Mouse (Mus musculus) intestine, embryonic 15.5 days (tissue): ENCODE measurements around the gene Pkd1l2. TPM values are rescaled to one million over a fixed set of nuclear protein-coding genes. Genes with fewer than 3 reads are reported as not detected.

Experiments
- ATAC-seq: fragments of 200-750 bp; cut with Nextera tagmentation; 2 replicates; pipeline ENCODE4 v1.8.0; 2017; ENCODE audit warnings: moderate TSS enrichment, moderate library complexity
- H3K27ac ChIP-seq: fragments of 300-500 bp; sonication (generic); 2 replicates; pipeline ENCODE4 v1.5.1; 2015; ENCODE audit warnings: mild to moderate bottlenecking, inconsistent platforms
- H3K27me3 ChIP-seq: fragments of 300-500 bp; sonication (generic); replicated peaks from 2 replicates; pipeline ENCODE4 v1.6.1; 2015; ENCODE audit warnings: inconsistent platforms
- H3K36me3 ChIP-seq: fragments of 300-500 bp; sonication (generic); 2 replicates; pipeline ENCODE4 v1.6.1; 2015; ENCODE audit warnings: inconsistent platforms
- H3K4me1 ChIP-seq: fragments of 300-500 bp; sonication (generic); replicated peaks from 2 replicates; pipeline ENCODE4 v1.6.1; 2015; ENCODE audit warnings: inconsistent platforms
- H3K4me2 ChIP-seq: fragments of 300-500 bp; sonication (generic); replicated peaks from 2 replicates; pipeline ENCODE4 v1.6.1; 2015; ENCODE audit warnings: mild to moderate bottlenecking, inconsistent platforms
- H3K4me3 ChIP-seq: fragments of 300-500 bp; sonication (generic); replicated peaks from 2 replicates; pipeline ENCODE4 v1.5.1; 2015; ENCODE audit warnings: inconsistent platforms
- H3K9ac ChIP-seq: fragments of 300-500 bp; sonication (generic); 2 replicates; pipeline ENCODE4 v1.6.1; 2015; ENCODE audit warnings: inconsistent platforms
- H3K9me3 ChIP-seq: fragments of 300-500 bp; sonication (generic); 2 replicates; pipeline ENCODE4 v1.6.1; 2016; ENCODE audit warnings: inconsistent platforms
- WGBS: fragments of 180-500 bp; shearing (Covaris S2); methylation state at CpG from one replicate; pipeline ENCODE4 v1.1.7; 2015; 5-methylcytosine and 5-hydroxymethylcytosine counted together
- polyA plus RNA-seq: library from polyadenylated mRNA; unstranded; fragments of >200 nt; fragmentation: Nextera tagmentation; extraction: Ambion mirVana; gene quantifications from 2 replicates; pipeline ENCODE4 v1.2.1, GENCODE M21; 2015

The Pkd1l2 gene
- polyA plus RNA-seq, 1 experiment from 2014 or later, result not detected

DNA sequence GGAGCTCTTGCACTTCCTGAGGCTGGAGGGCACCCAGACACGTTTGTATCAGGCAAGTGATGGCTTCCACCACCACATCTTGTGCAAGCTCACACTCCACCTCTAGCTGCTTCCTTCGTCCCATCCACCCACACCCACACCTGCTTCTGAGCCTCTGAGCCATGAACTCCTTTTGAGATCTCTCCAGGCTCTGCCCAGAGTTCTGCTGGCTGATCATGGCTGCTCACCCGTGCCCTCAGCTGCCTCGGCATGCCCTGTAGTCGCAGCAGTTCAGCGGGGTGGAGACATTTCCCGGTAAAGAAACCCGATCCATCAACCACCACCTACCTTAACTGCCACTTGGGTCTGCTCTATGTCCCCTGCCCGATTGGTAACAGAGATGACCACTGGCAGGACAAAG is 30.9 kb downstream of the Pkd1l2 start:
- Histone ChIP-seq H3K36me3 (no peaks in the 10 kb centered on the region), H3K9ac (no peak overlapping the region), H3K27ac (no peak overlapping the region), H3K4me2 (no peak overlapping the region), H3K4me3 (no peak overlapping the region), H3K27me3 (no peaks in the 10 kb centered on the region), H3K4me1 (no peaks in the 10 kb centered on the region), H3K9me3 (no peaks in the 10 kb centered on the region)
- 59% methylated on average over 9 of the region's 9 CpGs for WGBS
- ATAC-seq, result no peak

DNA sequence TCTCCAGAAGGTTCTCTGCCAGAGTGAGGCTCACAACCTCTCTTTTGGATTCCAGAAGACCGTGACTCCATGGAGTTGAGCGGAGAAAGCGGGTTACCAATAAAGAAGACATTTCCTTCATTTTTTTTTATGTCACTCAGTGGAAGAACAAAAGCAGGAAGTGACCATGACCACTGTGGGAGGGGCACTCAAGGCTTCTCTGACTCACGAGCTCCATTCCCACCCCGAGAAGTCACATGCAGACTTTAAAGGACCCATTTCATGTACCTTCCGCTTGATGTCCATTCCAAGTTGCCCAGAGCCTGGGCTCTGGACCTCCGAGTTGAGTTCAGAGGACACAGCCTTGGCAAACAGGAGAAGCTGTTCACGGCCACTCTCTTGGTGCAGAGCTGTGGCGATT is 31.5 kb downstream of the Pkd1l2 start:
- ATAC-seq, result no peak
- 80% methylated on average over 9 of the region's 9 CpGs for WGBS
- H3K4me1 ChIP-seq, result no peaks in the 10 kb centered on the region
- no peak overlapping the region for H3K9ac ChIP-seq
- H3K27me3 ChIP-seq, result no peaks in the 10 kb centered on the region
- no peaks in the 10 kb centered on the region for H3K9me3 ChIP-seq
- no peaks in the 10 kb centered on the region for H3K36me3 ChIP-seq
- H3K4me3 ChIP-seq, result no peak overlapping the region
- no peak overlapping the region for H3K27ac ChIP-seq
- no peak overlapping the region for H3K4me2 ChIP-seq

DNA sequence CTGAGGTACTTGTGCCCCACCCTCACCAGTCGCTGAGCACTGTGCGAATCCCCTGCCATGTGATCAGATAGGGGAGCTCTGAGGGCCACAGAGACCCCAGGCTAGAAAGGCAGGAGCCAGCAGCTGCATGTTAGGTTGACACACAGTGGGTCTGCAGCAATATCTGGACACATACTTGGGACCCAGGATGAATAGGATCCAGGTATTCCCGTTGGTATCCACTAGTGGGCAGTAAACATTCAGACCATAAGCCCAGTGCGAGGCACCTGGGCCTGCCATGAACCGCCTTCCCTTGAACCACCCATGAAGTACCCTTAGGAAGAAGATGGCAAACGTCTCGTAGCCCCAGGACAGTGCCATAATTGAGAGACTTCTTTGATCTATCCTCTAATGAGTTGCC is 32.8 kb downstream of the Pkd1l2 start:
- Histone ChIP-seq H3K27me3 (no peaks in the 10 kb centered on the region), H3K9me3 (no peaks in the 10 kb centered on the region), H3K4me2 (no peak overlapping the region), H3K9ac (no peak overlapping the region), H3K27ac (no peak overlapping the region), H3K36me3 (no peaks in the 10 kb centered on the region), H3K4me1 (no peaks in the 10 kb centered on the region), H3K4me3 (no peak overlapping the region)
- ATAC-seq, result no peak
- 66% methylated on average over 7 of the region's 7 CpGs for WGBS

DNA sequence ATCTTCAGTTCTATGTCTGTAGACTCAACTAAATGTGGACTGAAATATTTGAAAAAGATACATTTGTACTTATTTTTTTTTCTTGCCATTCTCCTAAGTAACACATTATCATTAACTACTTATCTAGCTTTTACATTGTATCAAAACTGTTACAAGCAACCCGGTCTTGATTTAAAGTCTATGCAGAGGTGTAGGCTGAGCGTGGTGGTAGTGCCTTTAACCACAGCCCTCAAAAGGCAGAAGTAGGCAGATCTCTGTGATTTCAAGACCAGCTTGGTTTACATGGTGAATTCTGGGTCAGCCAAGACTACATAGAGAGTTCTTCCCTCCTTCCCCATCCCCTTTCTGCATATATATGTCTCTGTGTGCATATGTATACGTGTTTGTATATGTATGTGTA is 38.7 kb downstream of the Pkd1l2 start:
- H3K4me1 ChIP-seq, result no peaks in the 10 kb centered on the region
- H3K9me3 ChIP-seq, result no peaks in the 10 kb centered on the region
- WGBS, result 88% methylated on average over 3 of the region's 3 CpGs
- ATAC-seq, result no peak
- no peak overlapping the region for H3K9ac ChIP-seq
- no peaks in the 10 kb centered on the region for H3K36me3 ChIP-seq
- no peaks in the 10 kb centered on the region for H3K27me3 ChIP-seq
- H3K4me3 ChIP-seq, result no peak overlapping the region
- H3K27ac ChIP-seq, result no peak overlapping the region
- no peak overlapping the region for H3K4me2 ChIP-seq

- H3K9ac ChIP-seq, result no peak overlapping the region
- WGBS, result 76% methylated on average over 7 of the region's 7 CpGs
These were observed 42.4 kb downstream of the Pkd1l2 start for GRCm38 (mm10) chr8:117039843-117040242.

DNA sequence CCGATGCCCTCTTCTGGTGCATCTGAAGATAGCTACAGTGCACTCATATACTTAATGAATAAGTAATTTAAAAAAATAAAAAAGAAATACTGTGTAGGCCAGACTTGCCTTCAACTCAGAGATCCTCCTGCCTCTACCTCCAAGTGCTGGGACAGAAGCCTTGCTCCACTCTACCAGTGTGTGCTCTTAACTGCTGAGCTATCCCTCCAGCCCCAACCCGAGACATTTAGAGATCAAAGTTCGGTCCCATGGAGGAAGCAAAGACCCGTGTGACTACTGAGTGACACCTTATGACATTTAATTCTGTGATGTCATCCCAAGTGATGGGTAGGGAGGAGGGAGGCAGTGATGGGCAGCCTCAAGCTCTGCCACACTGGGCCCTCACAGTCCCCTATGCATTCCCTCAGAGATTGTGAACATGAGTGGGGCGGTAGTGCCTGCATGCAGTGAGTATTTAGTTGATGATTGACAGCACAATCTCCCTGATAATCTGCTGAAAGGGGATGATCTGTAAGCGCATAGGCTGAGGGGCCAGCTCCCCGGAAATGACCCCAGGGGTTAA is 44.8 kb downstream of the Pkd1l2 start:
- no peaks in the 10 kb centered on the region for H3K27me3 ChIP-seq
- no peak overlapping the region for H3K9ac ChIP-seq
- H3K4me1 ChIP-seq, result no peaks in the 10 kb centered on the region
- no peaks in the 10 kb centered on the region for H3K36me3 ChIP-seq
- no peaks in the 10 kb centered on the region for H3K9me3 ChIP-seq
- no peak overlapping the region for H3K4me2 ChIP-seq
- peak; percentile 56; the same call in 1 of the 2 replicates for ATAC-seq
- H3K27ac ChIP-seq, result no peak overlapping the region
- no peak overlapping the region for H3K4me3 ChIP-seq
- WGBS, result 75% methylated on average over 7 of the region's 7 CpGs

More at GRCm38 (mm10) chr8:117039843-117040242, 42.4 kb downstream of the Pkd1l2 start:
- no peak overlapping the region for H3K27ac ChIP-seq
- H3K4me3 ChIP-seq, result no peak overlapping the region
- no peak overlapping the region for H3K4me2 ChIP-seq
- no peaks in the 10 kb centered on the region for H3K36me3 ChIP-seq
- no peak for ATAC-seq
- H3K4me1 ChIP-seq, result no peaks in the 10 kb centered on the region
- H3K27me3 ChIP-seq, result no peaks in the 10 kb centered on the region
- no peaks in the 10 kb centered on the region for H3K9me3 ChIP-seq

- WGBS, result 74% methylated on average over 3 of the region's 3 CpGs
- Histone ChIP-seq H3K27ac (no peak overlapping the region), H3K36me3 (no peaks in the 10 kb centered on the region), H3K4me2 (no peak overlapping the region), H3K9me3 (no peaks in the 10 kb centered on the region), H3K27me3 (no peaks in the 10 kb centered on the region), H3K9ac (no peak overlapping the region), H3K4me1 (no peaks in the 10 kb centered on the region), H3K4me3 (no peak overlapping the region)
- no peak for ATAC-seq
These were observed 48.9 kb downstream of the Pkd1l2 start for GRCm38 (mm10) chr8:117033393-117033792.

- Histone ChIP-seq H3K36me3 (no peaks in the 10 kb centered on the region), H3K9ac (no peak overlapping the region), H3K4me3 (no peak overlapping the region), H3K9me3 (no peaks in the 10 kb centered on the region), H3K27me3 (no peaks in the 10 kb centered on the region), H3K27ac (no peak overlapping the region), H3K4me2 (no peak overlapping the region), H3K4me1 (no peaks in the 10 kb centered on the region)
- 75% methylated on average over 8 of the region's 8 CpGs for WGBS
- ATAC-seq, result no peak
These were observed 49.6 kb downstream of the Pkd1l2 start for GRCm38 (mm10) chr8:117032609-117033008.

DNA sequence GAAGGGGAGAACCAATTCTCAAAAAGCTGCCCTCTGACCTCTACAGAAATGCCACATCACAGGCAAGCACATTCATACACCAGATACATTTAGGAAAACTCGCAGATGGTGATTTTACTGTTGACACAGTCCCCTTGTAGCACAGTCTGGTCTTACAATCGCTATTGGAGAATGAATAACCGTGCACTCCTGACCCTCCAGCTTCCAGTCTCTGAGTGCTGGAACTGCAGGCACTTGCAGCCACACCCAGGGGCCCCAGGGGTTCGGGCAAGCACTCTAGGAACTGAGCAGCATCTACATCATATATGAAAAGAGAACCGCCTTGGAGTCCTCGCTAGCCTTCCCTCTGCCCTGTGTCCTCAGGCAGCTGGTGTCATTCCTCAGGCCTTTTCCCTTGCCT is 50.8 kb downstream of the Pkd1l2 start:
- Histone ChIP-seq H3K36me3 (no peaks in the 10 kb centered on the region), H3K27ac (no peak overlapping the region), H3K4me1 (no peaks in the 10 kb centered on the region), H3K9ac (no peak overlapping the region), H3K4me2 (no peak overlapping the region), H3K4me3 (no peak overlapping the region), H3K27me3 (no peaks in the 10 kb centered on the region), H3K9me3 (no peaks in the 10 kb centered on the region)
- 29% methylated on average over 6 of the region's 6 CpGs for WGBS
- ATAC-seq, result peak; percentile 86

GRCm38 (mm10) chr8:117028686-117029085 is 53.6 kb downstream of the Pkd1l2 start:
- Histone ChIP-seq H3K4me2 (no peak overlapping the region), H3K27me3 (no peaks in the 10 kb centered on the region), H3K9me3 (no peaks in the 10 kb centered on the region), H3K4me3 (no peak overlapping the region), H3K4me1 (no peaks in the 10 kb centered on the region), H3K27ac (no peak overlapping the region), H3K36me3 (no peaks in the 10 kb centered on the region), H3K9ac (no peak overlapping the region)
- 90% methylated on average over 10 of the region's 10 CpGs for WGBS
- no peak for ATAC-seq

- Histone ChIP-seq H3K27ac (no peak overlapping the region), H3K9me3 (no peaks in the 10 kb centered on the region), H3K9ac (no peak overlapping the region), H3K4me3 (no peak overlapping the region), H3K4me1 (no peaks in the 10 kb centered on the region), H3K36me3 (no peaks in the 10 kb centered on the region), H3K4me2 (no peak overlapping the region), H3K27me3 (no peaks in the 10 kb centered on the region)
- WGBS, result 87% methylated on average over 5 of the region's 5 CpGs
- ATAC-seq, result no peak
These were observed 54.6 kb downstream of the Pkd1l2 start for GRCm38 (mm10) chr8:117027601-117028000.

- Histone ChIP-seq H3K36me3 (no peaks in the 10 kb centered on the region), H3K4me2 (no peak overlapping the region), H3K9ac (no peak overlapping the region), H3K9me3 (no peaks in the 10 kb centered on the region), H3K4me1 (peaks cover 5% of the 10 kb centered on the region; the same call in 1 of the 2 replicates), H3K4me3 (no peak overlapping the region), H3K27ac (no peak overlapping the region), H3K27me3 (no peaks in the 10 kb centered on the region)
- WGBS, result 65% methylated on average over 1 of the region's 1 CpGs
- no peak for ATAC-seq
These were observed 59.8 kb downstream of the Pkd1l2 start for GRCm38 (mm10) chr8:117022297-117022993.
